Mouse (Mus musculus) kidney, postnatal 25 days (tissue): ENCODE measurements around the gene Cacna1e.

Source experiments
- DNase-seq, 2 experiments: peaks; one replicate each; pipeline ENCODE4 v3.0.0; 2021; ENCODE audit warnings: mixed read lengths in 2 of 2

Gene Cacna1e

DNA sequence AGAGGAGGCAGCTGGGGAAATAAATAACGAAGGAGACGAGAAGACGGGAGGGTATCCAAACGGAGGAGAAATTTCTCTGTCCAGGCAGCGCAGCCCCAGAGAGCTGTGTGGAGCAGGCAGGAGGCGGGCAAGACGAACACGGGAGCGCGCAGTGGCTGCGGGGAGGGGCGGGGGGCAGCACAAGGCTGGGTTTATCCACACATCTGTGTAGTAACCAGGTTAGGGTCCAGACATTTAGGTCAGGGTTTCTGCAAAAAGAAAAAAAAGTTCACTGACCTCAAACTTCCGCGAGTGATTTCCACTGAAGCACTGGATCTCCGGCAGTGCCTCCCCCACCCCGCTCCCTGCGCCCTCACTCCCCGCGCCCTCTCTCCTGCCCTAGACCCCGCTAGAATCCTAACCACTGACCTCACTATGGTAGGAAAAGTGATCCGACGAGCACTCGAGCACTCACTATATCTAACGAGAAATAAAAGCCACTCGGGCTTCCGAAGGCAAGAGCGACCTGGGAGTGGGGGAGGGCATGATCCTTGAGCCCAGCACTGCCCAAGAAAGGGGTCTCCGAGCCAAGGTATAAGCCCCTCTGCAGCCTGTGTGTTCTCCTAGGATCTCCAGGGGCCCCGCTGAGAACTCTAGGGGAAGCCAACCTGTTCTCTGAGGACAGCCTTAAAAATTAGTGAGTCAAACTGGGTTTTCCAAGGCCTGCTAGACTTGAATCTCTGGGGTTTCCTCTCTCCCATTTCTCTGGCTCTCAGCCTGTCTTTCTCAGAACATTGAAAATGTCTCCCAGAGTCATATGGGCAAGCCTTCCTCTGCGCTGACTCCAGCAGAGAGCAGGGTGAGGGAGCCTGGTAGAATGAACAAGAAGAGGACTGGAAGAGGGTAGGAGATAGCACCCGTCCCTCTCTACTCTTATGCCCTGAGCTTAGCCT lies at the start of gene Cacna1e:
Cacna1e (minus strand) TSS at position 227 of the 932 bp plus-strand sequence.
- no peak for DNase-seq

DNA sequence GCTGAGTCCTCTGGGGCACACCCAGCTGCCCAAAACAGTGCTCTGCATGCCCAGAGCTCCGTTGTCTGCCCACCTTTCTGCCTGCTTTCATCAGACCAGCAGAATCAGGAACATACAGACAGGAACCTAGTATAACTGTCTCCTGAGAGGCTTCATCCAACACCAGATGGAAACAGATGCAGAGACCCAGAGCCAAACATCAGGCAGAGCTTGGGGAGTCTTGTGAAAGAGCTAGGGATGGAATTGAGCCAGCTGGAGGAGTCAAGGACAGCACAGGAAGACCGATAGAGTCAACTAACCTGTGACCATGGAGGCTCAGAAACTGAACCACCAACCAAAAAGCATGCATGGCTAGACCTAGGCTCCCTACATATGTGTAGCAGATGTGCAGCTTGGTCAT lies 34.1 kb upstream of the Cacna1e start:
- no peak for DNase-seq

- DNase-seq: no peak
These were observed 33.1 kb upstream of the Cacna1e start for GRCm38 (mm10) chr1:154917438-154917837.

GRCm38 (mm10) chr1:154909554-154909953 lies 25.3 kb upstream of the Cacna1e start:
- no peak for DNase-seq

GRCm38 (mm10) chr1:154897390-154897789 lies 13.1 kb upstream of the Cacna1e start:
- no peak for DNase-seq

- no peak for DNase-seq
These were observed 5.9 kb upstream of the Cacna1e start for GRCm38 (mm10) chr1:154890244-154890643.

DNA sequence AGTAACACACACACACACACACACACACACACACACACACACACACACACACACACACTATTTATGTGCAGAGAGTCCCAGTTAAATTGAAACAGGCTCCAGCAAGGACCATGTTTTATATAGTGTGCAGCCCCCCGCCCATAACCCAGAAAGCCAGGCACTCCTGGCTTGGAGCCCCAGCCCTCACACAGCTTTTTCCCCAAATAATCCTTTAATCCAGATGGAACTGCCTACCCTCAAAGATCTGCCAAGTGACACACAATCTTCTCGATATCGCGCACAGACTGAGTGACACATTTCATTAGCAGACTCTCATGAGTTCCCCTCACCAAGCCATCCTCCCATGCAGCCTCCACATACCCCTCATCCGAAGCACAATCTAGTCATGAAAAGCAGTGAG lies 4.2 kb upstream of the Cacna1e start:
- DNase-seq: no peak

GRCm38 (mm10) chr1:154888018-154888417 lies 3.7 kb upstream of the Cacna1e start:
- no peak for DNase-seq

- no peak for DNase-seq
These were observed 3.2 kb upstream of the Cacna1e start for GRCm38 (mm10) chr1:154887546-154887945.

- DNase-seq: no peak
These were observed 2.3 kb upstream of the Cacna1e start for GRCm38 (mm10) chr1:154886611-154887010.

GRCm38 (mm10) chr1:154885207-154885548 lies 877 bp upstream of the Cacna1e start:
- DNase-seq: no peak

DNA sequence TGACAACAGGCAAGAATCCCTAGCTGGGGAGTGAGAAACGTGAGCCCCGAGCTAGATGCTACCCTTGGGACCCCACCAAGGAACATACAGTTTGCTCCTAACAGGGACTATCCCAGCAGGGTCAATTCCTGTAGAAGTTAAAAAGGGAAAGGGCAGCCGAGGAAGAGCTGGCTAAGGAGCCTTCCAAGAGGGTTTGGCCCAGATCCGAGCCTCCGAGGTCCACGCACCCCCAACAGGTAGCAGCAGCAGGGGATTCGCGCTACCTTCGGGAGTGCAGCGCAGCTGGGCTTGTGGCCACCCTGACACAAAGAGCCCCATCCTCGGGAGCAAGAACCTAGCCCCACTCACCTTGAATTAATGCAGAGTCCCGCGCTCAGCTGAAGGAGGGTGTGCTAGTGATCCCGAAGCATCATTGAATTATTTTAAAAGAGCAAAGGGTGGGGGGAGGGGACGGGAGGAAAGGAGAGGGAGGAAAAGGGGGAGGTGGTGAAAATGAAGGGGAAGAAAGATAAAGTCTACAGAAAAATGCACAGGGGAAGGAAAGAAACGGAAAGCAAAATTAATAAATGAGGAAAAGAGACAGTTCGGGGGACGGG lies 607 bp downstream of the Cacna1e start:
- no peak for DNase-seq

DNA sequence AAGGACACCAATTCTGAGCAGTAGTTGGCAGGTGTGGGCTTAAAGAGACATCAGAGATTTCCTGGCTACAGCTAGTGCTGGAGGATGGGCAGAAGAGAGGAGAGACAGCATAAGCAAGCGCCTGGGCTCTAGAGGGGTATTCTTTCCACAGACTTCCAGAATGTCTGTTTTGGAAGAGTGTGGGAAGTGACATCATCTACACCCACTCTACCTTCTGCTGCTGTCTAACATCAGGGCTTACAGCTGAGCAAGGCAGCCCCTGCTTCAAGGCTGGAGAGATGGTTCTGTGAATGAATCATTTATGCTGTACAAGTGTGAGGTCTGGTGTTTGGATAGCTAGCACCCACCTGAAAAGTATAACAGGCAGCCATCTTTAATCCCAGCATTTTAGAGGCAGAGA lies 18.3 kb downstream of the Cacna1e start:
- no peak for DNase-seq

DNA sequence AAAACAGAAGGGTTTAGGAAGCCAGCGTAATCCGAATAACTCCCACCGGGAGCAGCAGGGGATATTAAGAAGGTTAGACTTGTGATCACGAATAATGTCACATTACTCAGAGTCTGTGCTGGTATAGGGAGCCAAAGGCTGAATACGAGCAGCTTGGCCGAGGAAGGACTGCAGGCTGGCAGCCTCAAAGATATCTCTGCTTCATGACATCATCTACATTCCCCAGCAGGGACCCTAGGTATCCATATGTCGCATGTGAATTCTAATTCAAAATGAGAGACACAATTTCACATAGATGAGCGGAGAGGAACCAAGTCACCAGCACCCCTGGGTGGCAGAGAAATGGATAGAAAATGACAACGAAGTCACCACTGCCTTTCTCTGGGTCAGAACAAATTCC lies 22.9 kb downstream of the Cacna1e start:
- DNase-seq: no peak

- DNase-seq: no peak
These were observed 29.7 kb downstream of the Cacna1e start for GRCm38 (mm10) chr1:154854564-154854963.

- no peak for DNase-seq
These were observed 33.6 kb downstream of the Cacna1e start for GRCm38 (mm10) chr1:154850515-154851287.

DNA sequence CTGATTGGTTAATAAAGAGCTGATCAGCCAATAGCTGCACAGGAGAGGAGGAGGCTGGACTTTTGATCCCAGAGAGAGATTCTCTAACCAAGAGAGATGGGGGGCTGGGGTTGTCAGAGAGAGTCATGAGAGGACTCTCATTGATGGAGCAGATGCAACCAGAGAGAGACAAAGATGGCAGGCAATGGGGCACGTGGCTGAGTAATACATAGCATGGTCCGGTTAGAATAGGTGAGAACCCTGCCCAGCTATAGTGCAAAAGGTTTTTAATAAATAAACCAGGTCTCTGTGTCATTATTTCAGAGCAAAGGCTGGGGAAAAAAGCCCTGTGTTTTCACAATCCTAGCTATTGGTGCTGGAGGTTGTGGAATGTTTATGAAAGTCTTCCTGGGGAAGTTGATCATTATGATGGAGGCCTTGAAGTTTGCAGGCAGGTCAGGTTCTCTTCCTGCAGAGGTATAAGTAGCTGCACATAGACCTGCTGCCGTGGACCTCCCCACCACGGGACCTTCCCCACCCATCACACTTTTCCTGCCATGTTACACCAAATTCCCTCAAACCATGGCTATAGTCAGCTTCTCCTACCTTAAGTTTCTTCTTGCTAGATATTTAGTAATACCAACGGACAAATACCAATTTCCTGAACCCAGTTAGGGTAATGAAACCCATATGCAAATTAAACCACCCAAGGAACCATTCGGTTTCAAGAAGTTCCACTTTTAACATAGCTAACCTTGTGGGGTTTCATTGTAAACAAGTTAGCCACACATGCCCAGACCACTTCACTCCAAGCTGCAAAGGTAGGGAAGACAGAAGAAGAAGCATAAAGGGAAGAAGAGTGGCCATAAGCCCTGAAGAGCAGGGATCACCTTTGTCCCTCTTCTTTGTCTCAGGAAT lies 35.4 kb downstream of the Cacna1e start:
- DNase-seq: no peak

- no peak for DNase-seq
These were observed 37.4 kb downstream of the Cacna1e start for GRCm38 (mm10) chr1:154846900-154847299.

DNA sequence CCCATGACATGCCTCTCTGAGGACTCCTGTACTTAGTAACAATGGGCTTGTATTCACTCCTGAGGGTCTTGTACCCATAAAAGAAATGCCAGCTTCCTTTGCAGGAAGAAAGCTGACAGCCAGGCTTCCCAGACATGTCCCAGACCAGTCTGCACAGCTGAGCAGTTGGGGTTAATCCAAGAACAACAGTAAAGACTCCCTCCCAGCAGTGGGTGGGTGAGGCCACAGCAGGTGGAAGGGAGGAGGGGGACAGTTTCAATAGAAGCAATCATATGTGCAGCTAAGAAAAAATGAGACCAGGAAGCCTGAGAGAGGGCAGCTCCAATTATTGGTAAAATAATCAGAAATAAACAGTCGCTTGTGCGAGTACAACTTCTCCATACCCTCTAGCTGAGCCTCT lies 40.9 kb downstream of the Cacna1e start:
- DNase-seq: no peak

GRCm38 (mm10) chr1:154842336-154842735 lies 42.0 kb downstream of the Cacna1e start:
- no peak for DNase-seq

DNA sequence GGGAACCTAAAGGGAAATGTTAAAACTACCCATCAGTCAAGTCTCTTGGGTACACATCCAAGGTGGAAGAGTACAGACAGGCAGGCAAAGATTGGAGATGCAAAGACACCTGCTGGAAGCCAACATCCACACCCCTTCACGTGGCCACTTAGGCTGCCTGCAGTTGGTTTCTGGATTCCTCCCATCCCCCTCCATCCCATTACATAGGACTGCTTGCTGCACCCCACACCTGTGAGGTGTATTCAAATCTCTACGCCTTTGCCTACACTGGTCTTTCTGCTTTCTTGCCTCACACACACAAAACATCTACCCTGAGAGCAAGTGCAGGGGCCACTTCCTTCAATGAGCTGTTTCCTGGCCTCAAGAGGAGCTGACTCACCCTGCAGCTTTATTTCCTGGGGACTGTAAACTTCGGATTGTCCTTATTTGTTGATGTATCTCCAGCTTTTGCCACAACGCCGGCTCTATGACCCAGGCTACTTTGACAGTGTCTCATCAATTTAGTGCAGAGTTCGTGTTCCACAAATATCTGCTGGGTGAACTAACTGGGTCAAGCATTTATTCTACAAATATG lies 43.2 kb downstream of the Cacna1e start:
- DNase-seq: no peak

DNA sequence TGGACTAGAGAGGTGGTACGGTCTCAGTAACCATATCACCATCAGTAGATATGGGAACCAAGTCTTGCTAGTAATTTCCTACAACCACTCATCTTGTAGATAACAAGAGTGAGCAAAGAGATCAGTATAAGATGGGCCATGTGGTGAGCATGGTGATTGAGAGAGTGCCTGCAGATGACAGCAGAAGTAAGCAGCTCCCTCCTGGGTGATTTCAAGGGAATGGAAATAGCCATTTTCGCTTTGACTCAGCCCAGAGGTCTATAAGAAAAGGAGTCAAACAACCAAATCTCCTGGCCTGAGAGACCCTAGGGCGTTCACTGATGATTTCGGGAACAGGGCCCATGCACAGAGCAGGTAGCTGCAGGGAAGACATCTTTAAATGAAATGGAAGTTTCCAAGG lies 45.0 kb downstream of the Cacna1e start:
- DNase-seq: no peak
